Comparison of ENCODE assay signal across 8 mouse cellular contexts in genomic region chr11:102946265-102946991, GRCm38 (mm10). TPM values are rescaled to one million over a fixed set of nuclear protein-coding genes. Genes with fewer than 3 reads are reported as not detected.
DNase-seq lines count a peak whose midpoint lies in the region; ATAC-seq and TF ChIP-seq lines count a peak whose summit lies in the region.

C1ql1 (minus strand) TSS chr11:102946688.

- H3K36me3 ChIP-seq in E14TG2a.4 (ENCODE audit: insufficient read depth, low read length): peaks cover 6% of the 10 kb centered on the region; the same call in 1 of the 2 replicates
- no peaks in the 10 kb centered on the region for H3K36me3 ChIP-seq in forebrain, embryonic 13.5 days (ENCODE audit: poor library complexity, severe bottlenecking)
- H3K36me3 ChIP-seq in liver, postnatal 0 days (replicated peaks; ENCODE audit: insufficient read depth, low read length): no peaks in the 10 kb centered on the region
- H3K36me3 ChIP-seq in neural tube, embryonic 12.5 days: no peaks in the 10 kb centered on the region
- H3K36me3 ChIP-seq in stomach, postnatal 0 days (ENCODE audit: control insufficient read depth, insufficient read depth, low read length): no peaks in the 10 kb centered on the region

- under 1% methylated on average over 72 of the region's 87 CpGs for WGBS in forebrain, embryonic 13.5 days
- WGBS in large intestine, adult 2 months: 2% methylated on average over 86 of the region's 87 CpGs
- 2% methylated on average over 58 of the region's 87 CpGs for WGBS in liver, postnatal 0 days (ENCODE audit: insufficient replicate concordance)
- WGBS in neural tube, embryonic 12.5 days: under 1% methylated on average over 86 of the region's 87 CpGs
- 1% methylated on average over 57 of the region's 87 CpGs for WGBS in stomach, postnatal 0 days

- peak within 1 kb of the TSS; percentile 80 for H3K4me3 ChIP-seq in E14TG2a.4 (replicated peaks; ENCODE audit: low read length)
- peak within 1 kb of the TSS; percentile 42 for H3K4me3 ChIP-seq in forebrain, embryonic 13.5 days
- peak within 1 kb of the TSS; percentile 19 for H3K4me3 ChIP-seq in liver, postnatal 0 days (ENCODE audit: low read depth, low read length)
- peak within 1 kb of the TSS; percentile 35 for H3K4me3 ChIP-seq in neural tube, embryonic 12.5 days
- peak within 1 kb of the TSS; percentile 26 for H3K4me3 ChIP-seq in stomach, postnatal 0 days (ENCODE audit: low read depth, low read length)

- H3K9ac ChIP-seq in forebrain, embryonic 13.5 days: peak within 1 kb of the TSS; percentile 54; the same call in 1 of the 2 replicates
- no peak within 1 kb of the TSS for H3K9ac ChIP-seq in liver, postnatal 0 days (replicated peaks)
- H3K9ac ChIP-seq in neural tube, embryonic 12.5 days: peak within 1 kb of the TSS; percentile 44
- H3K9ac ChIP-seq in stomach, postnatal 0 days (ENCODE audit: low read length): no peak within 1 kb of the TSS

- no peaks in the 10 kb centered on the region for H3K9me3 ChIP-seq in E14TG2a.4 (ENCODE audit: low read length)
- H3K9me3 ChIP-seq in forebrain, embryonic 13.5 days (replicated peaks): no peaks in the 10 kb centered on the region
- no peaks in the 10 kb centered on the region for H3K9me3 ChIP-seq in liver, postnatal 0 days (ENCODE audit: low read length)
- no peaks in the 10 kb centered on the region for H3K9me3 ChIP-seq in neural tube, embryonic 12.5 days
- no peaks in the 10 kb centered on the region for H3K9me3 ChIP-seq in stomach, postnatal 0 days (ENCODE audit: control insufficient read depth, low read length)

- peak; percentile 82 for ATAC-seq in forebrain, embryonic 13.5 days
- peak; percentile 92 for ATAC-seq in liver, postnatal 0 days
- ATAC-seq in neural tube, embryonic 12.5 days (ENCODE audit: low FRiP score, low read depth): peak; percentile 70
- peak; percentile 94 for ATAC-seq in stomach, postnatal 0 days (ENCODE audit: low FRiP score, low TSS enrichment)

- peak within 1 kb of the TSS; percentile 65 for H3K4me2 ChIP-seq in forebrain, embryonic 13.5 days
- peak within 1 kb of the TSS; percentile 53 for H3K4me2 ChIP-seq in liver, postnatal 0 days (ENCODE audit: low read depth, low read length)
- H3K4me2 ChIP-seq in neural tube, embryonic 12.5 days (replicated peaks): peak within 1 kb of the TSS; percentile 67
- H3K4me2 ChIP-seq in stomach, postnatal 0 days (replicated peaks; ENCODE audit: low read depth): peak within 1 kb of the TSS; percentile 51

- no peak for TF ChIP-seq CTCF in E14TG2a.4 (conservative IDR thresholded peaks at IDR 0.05; ENCODE audit: low read length)
- no peak for TF ChIP-seq CTCF in liver, postnatal 0 days (IDR thresholded peaks at IDR 0.05; ENCODE audit: low read depth)
- no peak for TF ChIP-seq CTCF in stomach, postnatal 0 days (IDR thresholded peaks at IDR 0.05; ENCODE audit: low read depth)

- H3K4me1 ChIP-seq in E14TG2a.4 (replicated peaks; ENCODE audit: low read depth, low read length): peaks cover 43% of the 10 kb centered on the region
- H3K4me1 ChIP-seq in forebrain, embryonic 13.5 days: peaks cover 44% of the 10 kb centered on the region
- peaks cover 14% of the 10 kb centered on the region for H3K4me1 ChIP-seq in liver, postnatal 0 days (ENCODE audit: insufficient read depth)
- H3K4me1 ChIP-seq in neural tube, embryonic 12.5 days: peaks cover 43% of the 10 kb centered on the region
- H3K4me1 ChIP-seq in stomach, postnatal 0 days (replicated peaks; ENCODE audit: control insufficient read depth, insufficient read depth): peaks cover 8% of the 10 kb centered on the region

- H3K27me3 ChIP-seq in E14TG2a.4 (ENCODE audit: insufficient read depth, low read length): peaks cover 91% of the 10 kb centered on the region
- peaks cover 90% of the 10 kb centered on the region for H3K27me3 ChIP-seq in forebrain, embryonic 13.5 days
- peaks cover 90% of the 10 kb centered on the region for H3K27me3 ChIP-seq in liver, postnatal 0 days (ENCODE audit: insufficient read depth, low read length)
- peaks cover 88% of the 10 kb centered on the region for H3K27me3 ChIP-seq in neural tube, embryonic 12.5 days (replicated peaks)
- peaks cover 23% of the 10 kb centered on the region for H3K27me3 ChIP-seq in stomach, postnatal 0 days (ENCODE audit: control insufficient read depth, insufficient read depth, low read length)

- no peak within 1 kb of the TSS for H3K27ac ChIP-seq in forebrain, embryonic 13.5 days
- no peak within 1 kb of the TSS for H3K27ac ChIP-seq in liver, postnatal 0 days (ENCODE audit: low read depth)
- H3K27ac ChIP-seq in neural tube, embryonic 12.5 days: no peak within 1 kb of the TSS
- H3K27ac ChIP-seq in stomach, postnatal 0 days (replicated peaks): no peak within 1 kb of the TSS

- peak; percentile 82 for DNase-seq in c-Kit-positive CD71-positive TER-119-negative erythroid progenitor cells, embryonic 14.5 days (ENCODE audit: low read depth)
- peak; percentile 74 for DNase-seq in heart, postnatal 25 days (ENCODE audit: low spot score)
- DNase-seq in large intestine, adult 2 months (ENCODE audit: low read depth, low spot score): peak; percentile 35
- peak; percentile 88 for DNase-seq in liver, postnatal 0 days
- DNase-seq in stomach, postnatal 0 days (ENCODE audit: low spot score): peak; percentile 91

- TF ChIP-seq EP300 in liver, postnatal 0 days (IDR thresholded peaks at IDR 0.05; ENCODE audit: low read depth): no peak
- TF ChIP-seq EP300 in stomach, postnatal 0 days (optimal IDR thresholded peaks at IDR 0.05): no peak

- intact Hi-C loops in heart, postnatal 25 days (cut with DNase I): no loop called here

RNA-seq across cellular contexts. Expression of gene C1ql1, which starts in this region (rescaled TPM):
- polyA plus RNA-seq in forebrain, embryonic 13.5 days (2015; fragmentation: Nextera tagmentation; extraction: Ambion mirVana): 1.4 and 1.5 TPM in 2 replicates
- not detected for total RNA-seq in heart, postnatal 25 days (2021)
- polyA plus RNA-seq in large intestine, adult 2 months (2012; rRNA removed): 0.47 and 0.52 TPM in 2 replicates
- 0.12 TPM in 1 of 2 replicates, not detected in the other for polyA plus RNA-seq in liver, postnatal 0 days (2015; fragmentation: Nextera tagmentation; extraction: Ambion mirVana)
- polyA plus RNA-seq in neural tube, embryonic 12.5 days (2016; fragmentation: Nextera tagmentation; extraction: Ambion mirVana): 2.9 and 3.8 TPM in 2 replicates
- polyA plus RNA-seq in stomach, postnatal 0 days (2015; fragmentation: Nextera tagmentation; extraction: Ambion mirVana): 1.4 and 1.9 TPM in 2 replicates

Comparison
In these comparisons a context has a peak if more than half of its experiments do, and no peak if none do; other contexts are left out.
1. Peak in DNase-seq in heart, postnatal 25 days; RNA of the gene not detected or under 1 TPM.
2. Peak in DNase-seq in large intestine, adult 2 months; RNA of the gene not detected or under 1 TPM.
3. Peak in DNase-seq, ATAC-seq, H3K4me3 ChIP-seq and H3K4me2 ChIP-seq in liver, postnatal 0 days; RNA of the gene not detected or under 1 TPM.
4. H3K4me3 ChIP-seq: peak in every context shown above with its lines; median percentile 80 in E14TG2a.4; 42 in forebrain, embryonic 13.5 days; 35 in neural tube, embryonic 12.5 days; 26 in stomach, postnatal 0 days; 19 in liver, postnatal 0 days.
5. DNase-seq: peak in every context shown above with its lines; median percentile 91 in stomach, postnatal 0 days; 88 in liver, postnatal 0 days; 82 in c-Kit-positive CD71-positive TER-119-negative erythroid progenitor cells, embryonic 14.5 days; 74 in heart, postnatal 25 days; 35 in large intestine, adult 2 months.
6. H3K9ac ChIP-seq: peak in forebrain, embryonic 13.5 days (single experiment) and neural tube, embryonic 12.5 days (single experiment); none in liver, postnatal 0 days (single experiment) and stomach, postnatal 0 days (single experiment).
7. Peak in every context shown above with its lines, with median percentiles within 50 percentile points of each other: ATAC-seq and H3K4me2 ChIP-seq.